Mouse (Mus musculus): ENCODE data around the gene Repin1.

The Repin1 gene

DNA sequence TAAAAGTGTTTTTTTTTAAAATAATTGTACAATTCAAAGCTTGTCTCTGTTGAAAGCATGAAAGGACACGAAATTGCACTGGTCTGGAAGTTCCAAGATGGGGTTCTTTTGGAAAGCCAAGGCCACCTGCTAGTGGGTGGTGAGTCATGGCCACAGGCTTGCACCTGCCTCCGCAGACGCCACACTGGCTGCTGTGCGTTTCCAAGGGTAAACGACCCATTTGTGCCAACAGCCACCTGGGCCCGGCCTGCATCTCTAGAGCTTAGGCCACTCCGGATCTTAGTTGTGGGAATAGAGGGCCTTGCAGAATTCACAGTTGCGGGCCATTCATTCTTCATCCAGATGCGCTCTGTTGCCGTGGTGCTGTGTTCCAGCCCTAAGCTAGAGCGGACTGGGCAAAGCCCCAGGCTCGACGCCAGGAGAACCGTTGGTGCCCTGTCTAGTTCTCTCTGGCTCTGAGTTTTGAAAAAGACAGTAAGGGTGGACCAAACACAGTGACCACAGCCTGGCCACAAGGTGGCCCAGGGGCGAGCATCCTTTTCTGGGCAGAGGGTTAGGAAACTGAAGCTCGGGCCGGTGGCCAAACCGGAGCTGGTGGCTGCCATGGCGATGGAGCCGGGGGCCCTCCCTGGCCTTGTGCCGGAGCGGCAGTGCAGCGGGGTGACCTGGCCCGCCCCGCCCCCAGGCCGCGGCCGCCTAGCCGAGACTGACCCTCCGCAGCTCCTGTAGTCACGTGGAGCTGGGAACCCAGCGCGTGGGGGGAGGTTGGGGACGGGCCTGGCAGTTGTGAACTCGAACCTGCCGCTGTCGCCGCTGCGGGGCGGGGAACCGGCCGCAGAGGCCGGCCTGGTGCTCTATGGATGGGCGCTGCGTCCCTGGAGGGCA, at the start of gene Repin1, which contains the start of gene Gm44965:
Gene Repin1 (plus strand): TSS at position 726 of the 885 bp plus-strand sequence.
Gene Gm44965 (plus strand): TSS at position 784 of the 885 bp plus-strand sequence.
- DNase-seq: peak; percentile 94

DNA sequence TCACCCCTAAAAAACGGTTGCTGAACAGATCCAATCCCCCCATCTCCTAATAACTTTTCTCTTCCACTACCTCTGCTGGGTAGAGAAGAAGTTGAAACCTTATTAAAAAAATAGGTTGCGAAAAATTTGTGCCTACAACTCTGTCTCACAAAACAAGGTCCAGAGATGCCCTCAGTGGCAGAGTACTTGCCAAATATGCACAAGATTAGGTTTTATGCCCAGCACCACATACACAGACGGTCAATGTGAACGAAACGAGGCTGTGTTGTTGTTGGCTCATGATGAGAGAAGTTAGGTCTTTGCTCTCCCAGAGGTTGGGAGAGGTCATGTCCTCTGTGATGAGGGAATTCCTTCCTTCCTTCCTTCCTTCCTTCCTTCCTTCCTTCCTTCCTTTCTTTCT, 48.4 kb upstream of the Repin1 start:
- DNase-seq: no peak

DNA sequence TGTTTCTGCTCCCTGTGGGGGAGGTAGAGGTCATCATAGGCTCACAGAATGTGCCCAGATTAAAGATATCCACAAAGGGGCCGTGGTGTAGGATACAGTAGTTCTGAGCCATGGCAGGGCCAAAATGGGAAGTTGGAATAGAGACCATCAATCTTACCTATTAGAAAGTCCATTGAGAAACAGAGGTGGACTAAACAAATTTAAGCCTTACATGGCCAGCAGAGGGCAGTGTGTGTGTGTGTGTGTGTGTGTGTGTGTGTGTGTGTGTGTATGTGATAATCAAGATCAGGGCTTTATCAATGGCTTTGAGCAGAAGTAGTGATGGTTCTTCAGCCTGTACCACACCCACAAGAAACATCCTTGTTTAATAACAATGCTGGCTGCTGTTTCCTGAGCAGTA, 47.4 kb upstream of the Repin1 start:
- DNase-seq: no peak

DNA sequence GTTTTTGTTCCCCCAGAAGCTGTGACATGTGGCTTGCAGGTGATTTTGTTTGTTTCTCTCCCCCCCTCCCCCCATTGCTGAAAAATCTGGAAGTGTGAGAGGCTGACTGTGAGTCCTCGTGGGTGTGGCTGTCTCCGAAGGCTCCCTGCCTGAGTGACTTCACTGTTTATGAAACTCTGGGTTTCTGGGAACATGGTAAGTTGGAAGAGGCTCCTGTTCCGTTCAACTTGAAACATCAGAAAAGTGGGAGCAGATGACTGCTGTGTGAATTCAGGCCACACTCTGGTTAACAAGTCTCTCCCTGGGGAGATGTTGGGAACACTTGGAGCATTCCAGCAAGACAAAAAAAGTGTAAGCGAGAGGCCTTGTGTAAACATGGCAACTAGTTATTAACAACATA, 46.8 kb upstream of the Repin1 start:
- DNase-seq: no peak

DNA sequence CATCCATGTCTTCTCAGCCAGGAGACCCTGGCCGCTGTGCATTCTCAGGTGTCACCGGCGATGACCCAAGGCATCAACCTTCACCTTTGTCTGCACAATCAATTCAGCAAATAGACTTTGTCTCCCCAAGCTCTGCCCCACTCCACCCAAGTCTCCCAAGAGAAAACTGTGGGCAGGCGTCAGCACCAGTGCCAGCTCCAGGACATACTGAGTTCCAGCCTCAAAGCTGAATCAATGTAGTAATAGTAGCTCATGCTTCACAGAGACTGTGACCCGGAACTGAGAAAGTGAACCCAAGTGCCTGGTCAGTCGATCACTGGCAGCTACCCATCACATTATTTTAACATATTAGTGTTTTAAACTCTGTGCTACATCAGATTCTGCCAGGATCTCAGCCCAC, 45.4 kb upstream of the Repin1 start:
- no peak for DNase-seq

DNA sequence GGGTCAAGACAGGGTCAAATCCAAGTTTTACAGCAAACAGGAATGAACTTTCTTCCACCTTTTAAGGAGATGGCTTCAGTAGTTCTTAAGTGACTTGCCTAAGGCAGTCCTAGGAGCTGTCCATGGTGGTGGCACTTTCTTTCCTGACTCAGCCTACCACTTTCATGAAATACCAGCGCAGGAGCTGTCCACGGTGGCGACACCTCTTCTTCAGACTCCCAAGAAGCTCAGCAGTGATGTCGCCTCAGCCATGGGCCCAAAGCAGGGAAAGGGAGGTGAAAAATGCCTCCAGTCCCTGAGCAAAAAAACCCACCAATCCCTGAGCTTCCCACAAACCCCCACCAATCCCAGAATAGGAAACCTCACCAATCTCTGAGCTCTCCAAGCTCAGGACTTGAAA, 40.8 kb upstream of the Repin1 start:
- DNase-seq: no peak

DNA sequence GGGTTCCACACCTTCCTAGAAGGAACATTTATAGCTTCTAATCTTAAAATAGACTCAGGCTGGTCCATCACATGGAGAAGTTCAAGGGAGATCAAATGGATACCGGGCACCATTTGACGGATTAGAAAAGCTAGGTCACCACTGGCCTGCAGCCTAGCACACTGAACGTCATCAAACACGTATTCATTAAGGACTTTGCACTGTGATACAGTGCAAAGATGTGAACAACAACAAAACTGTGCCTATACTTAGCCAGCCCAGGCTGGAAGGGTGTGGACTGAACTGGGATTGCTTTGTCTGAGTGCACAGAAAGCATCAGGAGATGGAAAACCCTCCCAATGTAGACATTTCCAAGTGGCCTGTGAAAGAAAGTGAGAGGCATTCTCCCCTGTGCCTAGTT, 39.9 kb upstream of the Repin1 start:
- DNase-seq: no peak

DNA sequence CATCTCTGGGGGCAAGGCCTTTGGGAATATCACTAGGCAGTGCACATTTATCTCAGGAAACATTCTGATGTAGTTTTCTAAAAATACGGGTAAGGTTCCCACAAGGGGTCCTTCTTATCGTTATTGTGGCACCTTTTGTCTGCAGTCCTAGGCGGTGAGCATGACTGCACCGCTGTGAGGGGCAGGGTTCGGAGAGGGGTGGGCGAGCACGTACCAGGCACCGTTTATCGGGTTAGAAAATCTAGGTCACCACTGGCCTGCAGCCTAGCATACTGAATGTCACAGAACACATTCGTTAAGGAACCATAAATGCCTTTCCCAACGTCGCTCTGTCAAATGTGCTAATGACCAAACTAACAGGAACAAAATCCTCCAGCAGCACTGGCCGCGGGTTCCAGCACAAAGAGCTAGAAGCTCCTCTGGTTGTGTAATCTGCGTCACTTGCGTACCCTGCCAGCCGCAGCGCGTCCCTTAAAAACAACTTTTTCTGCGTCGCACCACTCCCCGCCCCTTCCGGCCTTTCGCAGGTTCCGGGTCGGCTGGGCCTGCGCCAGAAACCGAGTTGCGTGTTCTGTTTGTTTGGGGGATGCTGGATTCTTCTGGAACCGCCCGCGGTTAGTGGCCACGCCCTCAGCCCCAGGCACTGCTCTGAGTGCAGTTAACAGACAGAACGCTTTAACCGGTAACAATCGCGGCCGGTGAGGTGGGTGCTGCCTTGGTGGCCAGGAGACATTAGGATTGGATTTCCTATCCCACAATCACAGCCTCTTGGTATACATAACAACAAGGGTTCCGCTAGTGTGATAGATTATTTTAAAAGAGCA, 39.2 kb upstream of the Repin1 start, which contains the start of gene Lrrc61:
Gene Lrrc61 (plus strand): TSS at position 517 of the 824 bp plus-strand sequence.
- peak; percentile 99 for DNase-seq

DNA sequence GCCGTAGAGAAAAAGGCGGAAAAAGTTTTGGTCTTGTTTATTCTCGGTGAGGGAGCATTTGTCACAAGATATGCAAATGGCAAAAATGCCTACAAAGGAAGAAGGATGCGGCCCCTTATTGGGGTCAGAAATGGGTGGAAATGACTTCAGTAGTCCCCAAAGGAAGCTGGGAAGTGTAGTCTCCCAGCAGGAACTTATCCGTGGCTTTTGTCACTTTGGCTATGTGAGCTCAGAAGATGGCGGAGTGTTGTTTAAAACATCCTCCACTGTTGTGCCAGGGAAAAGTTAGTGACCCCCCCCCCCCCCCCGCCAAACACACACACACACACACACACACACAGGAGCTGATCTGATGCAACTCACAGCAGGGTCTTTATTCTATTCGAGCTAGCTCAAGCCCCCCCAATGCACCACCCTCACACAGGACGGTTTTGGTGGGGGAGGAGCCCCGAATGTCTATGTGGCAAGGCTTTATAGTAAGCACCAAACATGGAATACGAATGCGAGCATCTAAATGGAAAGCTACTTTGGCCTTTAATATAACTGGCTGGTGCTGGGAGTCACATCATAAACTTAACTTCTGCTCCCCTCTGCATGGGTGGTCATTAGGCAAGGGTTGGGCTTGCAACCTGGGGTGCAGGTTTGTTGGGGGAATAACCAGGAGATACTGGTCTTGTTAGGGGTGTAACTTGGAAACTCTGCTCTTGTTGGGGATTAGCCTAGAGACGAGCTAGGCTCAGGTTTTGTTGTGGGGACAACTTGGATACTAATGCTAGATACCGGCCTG, 38.4 kb upstream of the Repin1 start:
- DNase-seq: no peak

DNA sequence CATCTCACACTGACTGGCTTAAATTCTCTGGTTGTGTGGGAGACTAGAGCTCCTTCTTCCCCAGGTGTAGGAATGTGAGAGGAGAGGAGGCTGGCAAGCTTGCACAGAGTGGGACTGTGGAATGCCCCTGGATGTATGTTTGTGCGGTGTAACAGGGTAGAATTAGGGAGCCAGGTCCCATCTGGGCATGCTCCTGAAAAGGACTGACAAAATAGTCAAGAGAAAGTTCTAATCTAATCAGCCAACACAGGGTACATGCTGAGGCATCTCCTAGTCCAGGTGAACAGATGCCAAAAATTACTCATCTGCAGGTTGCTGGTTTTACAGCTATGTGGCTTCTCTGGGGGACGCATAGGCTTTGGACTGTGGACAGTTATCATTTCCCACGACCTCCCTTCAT, 37.7 kb upstream of the Repin1 start:
- DNase-seq: no peak

DNA sequence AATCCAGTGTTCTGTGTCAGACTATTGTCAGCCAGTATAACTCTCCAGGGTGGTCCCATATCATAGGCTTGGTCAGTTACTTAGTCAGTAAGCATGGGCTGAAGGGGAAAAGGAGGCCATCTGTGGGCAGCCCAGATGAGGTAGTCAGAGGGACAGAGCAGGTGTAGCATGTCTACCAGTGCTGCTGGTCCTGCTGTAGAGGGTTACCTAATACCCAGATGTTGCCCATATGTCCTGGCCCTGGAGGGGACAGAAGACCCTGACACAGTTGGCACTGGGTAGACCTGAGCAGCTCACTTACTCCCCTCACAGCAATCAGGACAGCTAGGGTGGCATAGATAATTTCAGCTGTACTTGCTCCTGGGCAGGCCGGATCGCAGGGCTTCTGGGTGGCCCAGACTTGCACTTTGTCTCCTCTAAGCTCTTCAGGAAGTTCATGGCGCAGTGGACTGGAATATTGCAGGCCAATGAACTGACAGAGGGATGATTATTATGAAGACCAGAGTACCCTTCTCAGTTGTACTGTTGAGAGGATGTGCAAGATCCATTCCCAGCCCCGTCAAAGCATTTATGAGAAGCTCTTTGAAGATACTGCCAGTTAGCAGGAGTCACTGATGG, 27.9 kb upstream of the Repin1 start:
- DNase-seq: no peak

DNA sequence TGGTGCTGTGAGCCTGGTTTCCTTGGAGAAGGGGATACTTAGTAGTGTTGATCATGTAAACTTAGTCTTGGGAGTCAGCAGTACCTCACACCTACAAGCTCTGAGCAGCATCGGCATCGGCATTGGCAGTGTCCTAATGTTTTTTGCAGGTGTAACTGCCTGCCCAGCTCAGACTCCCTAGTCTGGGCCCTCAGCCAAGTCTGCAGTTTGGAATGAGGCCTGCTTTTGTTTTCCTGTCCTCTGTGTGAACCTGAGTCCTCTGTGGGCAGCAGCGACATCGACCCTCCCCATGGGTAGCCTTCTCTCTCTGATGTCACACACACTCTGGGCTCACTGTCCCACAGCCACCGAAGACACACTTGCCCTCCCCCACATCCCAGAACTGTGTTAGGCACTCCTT, 27.4 kb upstream of the Repin1 start:
- DNase-seq: no peak

DNA sequence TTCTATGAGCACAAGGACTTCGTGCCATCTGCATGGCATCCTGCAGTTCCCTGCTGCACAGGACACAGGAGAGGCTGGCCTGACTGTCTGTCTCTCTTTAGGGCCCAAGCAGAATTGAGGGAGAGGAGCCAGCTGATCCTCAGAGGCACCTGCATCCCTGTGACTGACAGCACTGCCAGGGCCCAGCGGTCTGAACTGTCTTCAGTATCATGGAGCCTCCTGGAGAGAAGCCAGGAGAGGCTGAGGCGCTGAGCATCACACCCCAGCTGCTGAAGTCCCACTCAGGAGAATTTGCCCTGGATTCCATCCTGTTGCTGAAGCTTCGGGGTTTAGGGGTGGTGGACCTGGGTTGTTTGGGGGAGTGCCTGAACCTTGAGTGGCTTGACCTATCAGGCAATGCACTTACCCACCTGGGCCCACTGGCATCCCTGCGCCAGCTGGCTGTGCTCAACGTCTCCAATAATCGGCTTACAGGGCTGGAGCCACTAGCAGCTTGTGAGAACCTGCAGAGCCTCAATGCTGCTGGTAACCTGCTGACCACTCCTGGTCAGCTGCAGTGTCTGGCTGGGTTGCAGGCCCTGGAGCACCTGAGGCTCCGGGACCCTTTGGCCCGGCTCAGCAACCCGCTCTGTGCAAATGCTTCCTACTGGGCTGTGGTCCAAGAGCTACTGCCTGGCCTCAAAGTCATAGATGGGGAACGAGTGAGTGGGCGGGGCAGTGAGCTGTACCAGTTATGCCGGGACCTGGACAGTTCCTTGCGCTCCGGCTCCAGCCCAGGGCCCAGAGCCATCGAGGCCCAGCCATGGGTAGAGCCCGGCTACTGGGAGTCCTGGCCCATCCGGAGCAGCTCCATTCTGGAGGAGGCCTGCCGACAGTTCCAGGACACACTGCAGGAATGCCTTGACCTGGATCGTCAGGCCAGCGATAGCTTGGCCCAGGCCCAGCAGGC, 25.4 kb upstream of the Repin1 start:
- no peak for DNase-seq

DNA sequence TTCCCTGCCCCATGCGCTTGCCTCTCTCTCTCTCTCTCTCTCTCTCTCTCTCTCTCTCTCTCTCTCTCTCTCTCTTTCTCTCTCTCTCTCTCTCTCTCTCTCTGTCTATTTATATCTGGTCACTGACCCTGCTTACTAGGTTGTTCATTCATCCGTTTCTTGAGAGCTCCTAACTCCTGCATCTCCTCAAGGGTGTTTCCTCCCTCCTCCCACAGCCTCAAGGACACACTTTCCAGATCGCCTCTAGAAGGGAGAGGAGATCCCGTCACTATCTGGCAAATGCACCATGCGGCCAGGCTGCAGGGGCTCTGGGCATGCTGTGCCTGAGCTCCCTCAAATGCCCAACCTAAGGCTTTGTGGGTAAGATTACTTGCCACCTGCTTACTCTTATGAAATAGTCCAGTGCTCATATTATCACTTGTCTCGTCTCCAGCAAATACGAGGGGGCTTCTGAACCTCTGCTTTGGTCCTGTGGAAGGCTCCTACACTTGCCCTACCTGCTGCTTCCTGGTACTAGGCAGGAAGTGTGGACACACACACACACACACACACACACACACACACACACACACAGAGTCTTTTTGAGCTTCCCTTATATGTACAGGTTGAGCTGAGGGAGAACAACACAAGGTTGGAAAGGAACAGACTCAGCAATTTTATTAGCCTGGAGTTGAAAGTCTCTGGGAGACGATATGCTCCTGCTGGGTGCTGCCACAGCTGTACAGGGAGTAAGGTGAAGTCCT, 24.4 kb upstream of the Repin1 start:
- no peak for DNase-seq

DNA sequence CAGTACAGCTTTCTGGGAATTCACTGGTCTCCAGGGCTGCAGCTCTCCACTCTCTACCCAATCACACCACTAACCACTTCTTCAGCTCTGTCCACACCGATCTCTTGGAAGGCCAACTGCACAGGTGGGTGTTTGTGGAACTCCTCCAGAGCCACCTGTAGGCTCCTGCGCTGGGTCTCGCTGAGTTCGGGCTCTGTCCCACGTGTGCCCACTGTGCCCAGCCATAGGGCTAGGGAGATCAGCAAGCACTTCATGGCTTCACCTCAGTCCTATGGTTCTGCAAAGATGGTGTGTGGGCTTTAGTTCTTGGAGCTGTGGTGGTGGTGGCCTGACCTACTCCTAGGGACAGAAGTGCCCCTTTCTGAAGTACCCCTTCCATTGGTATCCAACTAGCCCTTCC, 21.7 kb upstream of the Repin1 start:
- DNase-seq: no peak

DNA sequence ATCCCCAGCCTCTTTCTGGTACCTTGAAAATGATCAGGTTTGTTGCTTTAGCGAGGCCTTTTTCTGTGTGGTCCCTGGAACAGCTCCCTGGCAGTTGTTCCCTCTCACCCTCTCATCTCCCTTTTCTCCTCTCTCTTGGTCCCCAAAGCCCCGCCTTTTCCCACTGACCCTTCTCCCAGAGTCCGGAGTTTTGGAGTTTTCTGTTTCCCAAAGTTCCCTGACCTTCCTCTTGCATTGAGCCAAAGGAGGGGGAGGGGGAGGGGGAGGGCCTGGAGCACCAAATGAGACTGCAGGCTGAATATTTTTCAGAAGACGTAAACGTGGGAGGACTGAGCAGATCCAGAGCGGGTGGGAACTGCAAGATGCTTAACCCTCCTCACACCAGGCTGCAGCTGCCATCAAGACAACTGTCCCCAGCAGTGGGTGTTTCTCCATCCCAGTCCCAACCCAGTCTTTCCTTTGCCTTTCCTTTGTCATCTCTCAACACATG, 21.1 kb upstream of the Repin1 start, which contains the start of gene Rarres2:
Gene Rarres2 (minus strand): TSS at position 218 of the 490 bp plus-strand sequence.
- no peak for DNase-seq

DNA sequence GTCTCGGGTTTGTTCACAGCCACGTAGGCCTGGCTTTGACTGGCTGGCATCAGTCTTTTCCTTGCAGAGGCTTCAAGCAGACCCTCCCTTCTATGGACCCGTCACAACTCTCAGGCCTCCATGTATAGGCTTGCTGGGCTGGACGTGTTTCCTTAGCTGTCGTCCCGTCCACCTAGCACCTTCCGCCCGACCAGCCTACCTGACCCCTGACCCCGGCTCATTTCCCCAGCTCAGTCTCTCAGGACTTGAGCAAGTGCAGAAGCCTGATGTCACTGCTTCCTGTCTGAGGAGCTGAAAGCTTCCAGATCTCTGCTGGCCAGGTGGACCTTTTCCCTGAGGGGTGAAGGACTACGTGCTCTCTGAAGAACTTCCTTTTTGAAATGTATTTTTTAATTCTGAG, 20.4 kb upstream of the Repin1 start:
- no peak for DNase-seq

DNA sequence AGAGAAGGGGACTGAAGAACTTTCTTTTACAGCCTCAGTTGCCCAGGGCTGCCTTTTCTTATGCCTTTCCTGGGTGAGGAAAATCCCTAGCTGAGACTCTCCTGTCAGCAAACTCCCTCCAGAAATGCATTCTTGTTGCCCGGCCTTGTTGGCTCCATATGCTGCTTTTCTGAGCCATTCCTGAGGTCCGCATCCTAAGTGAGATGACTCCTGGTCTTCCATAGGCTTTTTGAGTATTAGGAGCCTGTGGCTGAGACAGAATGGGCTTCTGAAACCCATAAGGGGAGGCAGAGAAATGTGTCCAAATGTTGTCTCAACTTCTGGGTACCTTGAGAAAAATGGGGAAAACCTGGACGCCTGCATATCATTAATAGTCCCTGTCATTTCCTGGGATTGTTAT, 19.7 kb upstream of the Repin1 start:
- no peak for DNase-seq

DNA sequence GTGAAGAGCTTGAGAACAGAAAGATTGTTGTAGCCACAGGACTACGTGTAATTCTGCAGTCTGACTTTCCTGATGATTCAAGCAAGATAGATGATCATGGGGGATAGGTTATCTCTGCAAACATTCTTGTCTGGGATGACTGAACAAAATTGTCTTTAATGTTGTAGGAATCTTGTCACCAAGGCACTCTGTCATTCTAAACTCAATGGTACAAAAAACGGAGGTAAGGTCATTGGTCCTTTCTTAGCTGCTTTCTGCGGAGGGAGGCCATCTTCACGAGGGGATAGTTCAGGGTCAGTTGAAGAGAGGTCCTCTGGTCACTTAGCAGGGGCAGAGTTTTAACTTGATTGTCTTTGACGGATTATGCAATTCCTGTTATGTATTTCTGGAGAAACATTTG, 14.9 kb upstream of the Repin1 start:
- DNase-seq: no peak

DNA sequence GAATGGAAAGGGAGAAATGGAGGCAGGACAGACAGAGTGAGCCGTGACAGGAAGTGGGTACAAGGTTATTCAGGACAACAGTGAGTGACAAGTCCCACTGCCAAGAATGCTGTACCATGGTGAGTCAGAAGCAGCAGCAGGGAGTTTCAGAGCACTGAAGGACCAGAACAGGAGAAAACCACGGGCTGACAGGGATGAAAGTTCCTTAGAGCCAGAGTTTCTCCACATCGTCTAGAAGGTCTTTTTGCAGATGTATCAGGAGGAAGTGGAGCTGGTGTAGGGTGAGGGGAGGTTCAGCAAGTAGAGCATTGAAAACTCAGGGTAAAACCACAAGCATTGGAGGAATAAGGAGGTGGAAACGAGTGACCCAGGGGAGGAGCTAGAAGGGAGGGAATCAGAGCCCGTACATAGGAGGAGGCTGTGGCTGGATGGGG, 14.5 kb upstream of the Repin1 start:
- no peak for DNase-seq
